Mouse (Mus musculus): ENCODE measurements around the gene Emc10. TPM values are rescaled to one million over a fixed set of nuclear protein-coding genes. Genes with fewer than 3 reads are reported as not detected.

The Emc10 gene
- total RNA-seq, 2 experiments from 2014 or later: 79.6 to 85.6 TPM

GRCm38 (mm10) chr7:44485572-44486195 lies 10.6 kb downstream of the Emc10 start:
- DNase-seq: no peak

DNA sequence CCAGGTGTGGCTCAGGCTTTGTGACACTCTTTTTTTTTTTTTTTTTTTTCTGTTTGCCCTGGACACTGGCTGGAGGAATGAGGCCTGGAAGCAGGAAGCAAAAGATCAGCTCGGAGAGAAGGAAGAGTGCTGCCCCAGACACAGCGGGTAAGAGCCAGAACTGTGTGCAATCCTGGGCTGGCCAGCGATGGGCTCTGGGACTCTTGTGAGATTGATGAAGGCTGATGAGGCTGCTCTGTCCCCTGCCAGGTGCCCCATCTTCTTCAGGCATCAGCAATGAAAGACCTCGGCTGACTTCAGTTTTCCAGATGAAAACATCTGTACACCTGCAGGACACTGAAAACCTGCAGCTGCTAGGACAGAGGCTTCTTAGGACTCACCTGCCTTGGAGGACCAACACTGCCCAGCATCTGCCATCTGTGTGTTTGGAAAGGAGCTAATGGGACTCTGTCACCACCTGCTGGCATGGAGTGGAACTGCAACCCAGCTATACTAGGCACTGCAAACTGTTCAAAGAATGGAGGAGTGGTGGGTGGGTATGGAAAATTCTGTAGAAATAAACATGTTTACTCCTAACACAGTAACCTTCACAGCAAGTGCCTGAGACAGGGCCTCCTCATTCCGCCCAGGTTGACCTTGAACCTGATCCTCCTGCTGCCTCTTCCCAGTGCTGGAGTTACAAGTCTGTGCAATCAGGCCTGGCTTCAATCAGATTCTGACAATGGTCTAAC lies 11.3 kb downstream of the Emc10 start:
- DNase-seq: peak; percentile 61 to 87

DNA sequence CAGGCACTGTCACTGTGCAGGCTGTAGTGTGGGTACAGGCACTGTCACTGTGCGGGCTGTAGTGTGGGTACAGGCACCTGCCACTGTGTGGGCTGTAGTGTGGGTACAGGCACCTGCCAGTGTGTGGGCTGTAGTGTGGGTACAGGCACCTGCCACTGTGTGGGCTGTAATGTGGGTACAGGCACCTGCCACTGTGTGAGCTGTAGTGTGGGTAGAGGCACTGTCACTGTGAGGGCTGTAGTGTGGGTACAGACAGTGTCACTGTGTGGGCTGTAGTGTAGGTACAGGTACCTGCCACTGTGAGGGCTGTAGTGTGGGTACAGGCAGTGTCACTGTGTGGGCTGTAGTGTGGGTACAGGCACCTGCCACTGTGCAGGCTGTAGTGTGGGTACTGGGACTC lies 12.2 kb downstream of the Emc10 start:
- no peak for DNase-seq

DNA sequence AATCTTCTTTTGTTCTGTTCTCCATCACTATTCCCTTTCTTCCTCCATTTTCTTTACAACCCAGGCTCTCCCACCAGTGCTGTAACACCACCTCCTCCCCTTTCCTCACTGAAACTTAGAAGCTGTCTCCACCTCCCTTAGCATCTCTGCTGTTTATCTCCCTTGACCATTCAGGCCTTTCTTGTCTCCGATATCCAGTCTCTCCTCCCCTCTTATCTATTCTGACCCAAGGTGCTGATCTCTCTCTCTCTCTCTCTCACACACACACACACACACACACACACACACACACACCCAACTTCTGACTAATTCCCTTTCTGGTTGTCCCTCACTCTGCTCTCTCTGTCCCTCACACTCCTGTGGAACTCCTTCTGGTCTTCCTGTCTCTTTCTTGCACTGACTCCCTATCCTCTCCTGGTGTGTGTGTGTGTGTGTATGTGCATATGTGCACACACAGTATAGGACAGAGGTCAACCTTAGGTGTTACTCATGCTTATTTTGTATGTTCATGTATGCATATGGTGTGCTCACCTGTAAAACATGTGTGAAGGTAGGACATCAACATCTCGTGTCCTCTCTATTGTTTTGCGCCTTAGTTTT lies 13.4 kb downstream of the Emc10 start:
- DNase-seq: no peak

DNA sequence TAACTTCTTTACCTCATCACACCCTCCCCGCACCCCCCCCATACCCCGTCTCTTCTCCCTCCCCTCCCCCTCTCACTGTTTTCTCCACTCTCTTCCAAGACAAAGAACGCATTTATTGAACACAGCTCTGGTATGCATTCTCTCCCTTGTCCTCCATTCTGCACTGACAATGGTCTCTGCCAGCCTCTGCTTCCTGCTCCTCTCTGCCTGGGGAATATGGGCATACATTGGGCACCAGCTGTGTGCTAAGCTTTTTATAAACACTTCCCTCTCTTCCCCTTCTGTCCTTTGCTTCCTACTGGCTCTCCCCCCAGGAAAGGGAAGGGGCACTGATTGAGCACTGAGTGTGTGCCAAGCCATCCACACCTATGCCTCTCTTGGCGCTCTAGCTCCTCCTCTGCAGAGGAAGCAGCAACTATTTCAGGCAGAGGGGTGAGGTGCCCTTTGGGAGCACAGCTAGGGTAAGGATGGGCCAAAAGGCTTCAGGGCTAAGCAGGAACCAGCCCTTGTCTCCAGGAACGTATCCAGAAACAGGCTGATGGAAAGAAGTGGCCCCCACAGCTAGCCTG lies 21.2 kb downstream of the Emc10 start:
- DNase-seq: no peak

GRCm38 (mm10) chr7:44474419-44474818 lies 21.9 kb downstream of the Emc10 start:
- DNase-seq: peak; percentile 80 to 85

GRCm38 (mm10) chr7:44472961-44473646 lies 23.2 kb downstream of the Emc10 start:
- peak; percentile 78 to 88 for DNase-seq

DNA sequence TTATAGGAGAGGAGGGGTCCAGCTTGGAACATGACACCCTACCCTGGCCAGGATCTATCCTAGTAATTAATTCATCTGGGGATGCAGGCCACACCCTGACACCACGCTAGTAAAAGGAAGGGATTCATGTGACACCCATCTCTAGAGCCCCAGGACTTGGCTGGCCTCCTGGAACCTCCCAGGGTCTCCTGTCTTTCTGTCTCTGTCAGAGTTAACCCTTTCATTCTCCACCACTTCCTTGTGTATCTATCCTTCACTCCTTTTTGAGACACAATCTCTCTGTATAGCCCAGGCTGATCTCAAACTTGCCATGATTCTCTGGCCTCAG lies 23.8 kb downstream of the Emc10 start:
- DNase-seq: no peak

- DNase-seq: peak; percentile 79 to 90
Measured at GRCm38 (mm10) chr7:44471880-44472557, 24.3 kb downstream of the Emc10 start.

GRCm38 (mm10) chr7:44470696-44471612 lies 25.4 kb downstream of the Emc10 start:
- peak in 1 of 2 experiments; percentile 30 for DNase-seq

GRCm38 (mm10) chr7:44469677-44470675 lies 26.4 kb downstream of the Emc10 start:
- DNase-seq: no peak

- peak in 1 of 2 experiments; percentile 41 for DNase-seq
Measured at GRCm38 (mm10) chr7:44468644-44469285, 27.6 kb downstream of the Emc10 start.

GRCm38 (mm10) chr7:44467811-44468411 lies 28.4 kb downstream of the Emc10 start, which contains the start of gene Josd2:
Gene Josd2 (plus strand): TSS chr7:44467980.
- peak; percentile 96 to 98 for DNase-seq

GRCm38 (mm10) chr7:44466888-44467311 lies 29.4 kb downstream of the Emc10 start:
- DNase-seq: no peak

GRCm38 (mm10) chr7:44466006-44466887 lies 30.1 kb downstream of the Emc10 start:
- no peak for DNase-seq

GRCm38 (mm10) chr7:44465111-44465510 lies 31.2 kb downstream of the Emc10 start, which contains the start of gene Aspdh:
Gene Aspdh (plus strand): TSS chr7:44465391.
- no peak for DNase-seq

- no peak for DNase-seq
Measured at GRCm38 (mm10) chr7:44464511-44464910, 31.8 kb downstream of the Emc10 start.
